Mouse (Mus musculus) urinary bladder, adult 2 months (tissue): ENCODE data around the gene Znhit3. TPM values are rescaled to one million over a fixed set of nuclear protein-coding genes. Genes with fewer than 3 reads are reported as not detected.

Experiments
- DNase-seq: peaks from one replicate; pipeline ENCODE4 v3.0.0; 2022; ENCODE audit warnings: low spot score
- polyA plus RNA-seq: library from polyadenylated mRNA; depleted of rRNA; stranded (reverse); fragments of >200 nt; gene quantifications from 2 replicates; pipeline ENCODE4 v1.2.3, GENCODE M21; 2012; rRNA removed

The Znhit3 gene
- polyA plus RNA-seq: 22.6 and 25.4 TPM in 2 replicates

GRCm38 (mm10) chr11:84916053-84916702, at the start of gene Znhit3:
Znhit3 (minus strand) TSS chr11:84916366.
- peak; percentile 60 for DNase-seq

- no peak for DNase-seq
Observed at GRCm38 (mm10) chr11:84963556-84963955, 47.4 kb upstream of the Znhit3 start.

- no peak for DNase-seq
Observed at GRCm38 (mm10) chr11:84962536-84962935, 46.4 kb upstream of the Znhit3 start.

DNA sequence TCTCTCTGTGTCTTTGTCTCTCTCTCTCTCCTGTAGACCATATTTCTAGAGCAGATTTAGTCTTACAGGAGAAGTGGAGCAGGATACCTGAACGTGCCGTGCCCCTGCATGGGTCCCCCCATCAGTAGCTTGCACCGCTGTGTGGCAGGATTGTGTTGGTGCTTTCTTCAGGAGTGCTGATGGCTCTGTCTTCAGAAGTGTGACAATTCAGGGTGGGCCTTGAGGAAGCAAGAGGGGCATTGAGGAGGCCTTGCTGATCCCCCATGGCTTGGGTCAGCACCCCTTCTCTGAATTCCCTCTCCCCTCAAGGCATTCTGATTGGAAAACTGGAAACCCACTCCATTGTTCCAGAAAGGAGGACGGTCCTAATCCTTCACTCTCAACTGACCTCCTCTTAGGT, 45.4 kb upstream of the Znhit3 start:
- DNase-seq: no peak

DNA sequence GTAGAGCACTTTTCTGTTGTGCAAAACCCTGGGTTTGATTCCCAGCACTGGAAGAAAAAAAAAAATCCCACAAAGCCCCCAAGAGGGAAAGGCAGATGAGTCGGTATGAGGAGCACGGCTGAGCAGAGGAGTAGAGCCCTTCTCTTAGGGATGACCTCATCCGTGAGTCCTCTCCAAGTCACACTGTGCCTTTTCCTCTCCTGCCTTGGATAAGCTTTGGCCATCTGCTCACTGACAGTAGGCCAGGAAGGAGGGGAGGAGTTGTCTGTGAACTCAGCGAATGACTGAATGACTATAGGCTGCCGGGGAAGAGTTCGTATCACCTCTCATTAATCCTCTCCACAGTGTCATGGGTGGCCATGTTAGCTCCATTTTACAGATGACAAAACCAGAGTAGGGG, 44.6 kb upstream of the Znhit3 start:
- DNase-seq: no peak

GRCm38 (mm10) chr11:84960291-84960690, 44.1 kb upstream of the Znhit3 start:
- DNase-seq: no peak

DNA sequence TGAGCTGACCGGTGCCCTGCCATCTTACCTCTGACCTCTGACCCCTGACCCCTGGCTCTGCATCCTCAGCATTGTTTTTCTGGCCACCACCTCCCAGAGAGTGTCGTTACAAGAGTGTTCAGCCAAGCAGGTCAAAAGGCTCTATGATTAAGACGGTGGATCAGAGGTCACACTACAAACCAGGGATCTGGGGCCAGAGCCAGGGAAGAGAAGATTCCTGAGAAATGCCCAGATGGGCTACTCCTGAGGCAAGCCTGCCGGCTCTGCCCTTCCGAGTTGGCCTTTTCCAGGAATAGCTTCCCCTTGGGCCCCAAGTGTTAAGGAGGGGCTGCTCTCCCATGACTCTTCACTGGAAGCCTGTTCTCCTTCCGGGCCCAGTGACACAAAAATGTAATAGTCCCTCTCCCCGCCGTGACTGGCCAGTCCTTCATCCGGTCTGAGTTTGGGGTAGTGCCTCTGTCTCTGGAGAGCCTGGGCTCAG, 43.6 kb upstream of the Znhit3 start:
- no peak for DNase-seq

DNA sequence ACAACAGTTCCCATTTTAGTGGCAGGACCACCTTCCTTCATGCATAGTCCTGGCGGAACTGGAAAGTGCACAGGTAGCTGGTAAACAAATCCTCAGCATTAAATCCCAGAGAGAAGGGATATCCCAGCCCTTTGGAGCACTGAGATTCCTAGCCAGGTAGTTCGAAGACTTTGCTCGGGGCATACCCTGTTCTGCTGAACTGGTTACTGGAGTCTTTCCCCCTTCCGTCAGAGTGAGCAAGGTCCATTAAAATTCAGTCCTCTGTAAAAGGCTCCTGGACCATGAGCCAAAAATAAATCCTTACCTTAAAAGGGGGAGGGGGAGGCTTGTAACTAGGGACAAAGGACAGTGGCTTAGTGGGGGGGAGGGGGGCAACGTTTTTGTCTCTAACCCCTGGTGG, 43.0 kb upstream of the Znhit3 start:
- DNase-seq: no peak

GRCm38 (mm10) chr11:84958271-84958630, 42.1 kb upstream of the Znhit3 start:
- DNase-seq: no peak

- DNase-seq: no peak
Observed at GRCm38 (mm10) chr11:84957591-84958270, 41.6 kb upstream of the Znhit3 start, which contains the start of gene Car4. Car4 (plus strand) TSS chr11:84957786.

DNA sequence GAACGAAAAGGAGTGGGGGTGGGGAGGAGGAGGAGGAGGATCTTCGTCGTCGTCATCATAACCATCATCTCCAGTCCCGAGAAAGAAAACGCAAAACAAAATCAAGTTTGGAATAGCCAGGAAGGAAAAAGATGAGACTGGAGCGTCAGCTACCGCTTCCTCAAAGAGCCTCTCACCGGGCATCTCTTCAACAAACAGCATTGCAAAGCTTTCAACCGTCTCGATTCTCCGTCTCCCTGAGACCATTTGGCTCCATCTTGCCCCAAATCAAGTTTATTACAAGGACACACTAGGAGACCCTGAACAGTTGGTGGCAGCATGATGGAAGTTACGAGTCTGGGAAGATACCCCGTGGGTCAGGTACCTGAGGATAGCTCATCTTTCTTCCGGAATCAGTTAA, 41.0 kb upstream of the Znhit3 start:
- DNase-seq: no peak

- DNase-seq: no peak
Observed at GRCm38 (mm10) chr11:84956400-84956799, 40.2 kb upstream of the Znhit3 start.

- no peak for DNase-seq
Observed at GRCm38 (mm10) chr11:84952611-84953010, 36.4 kb upstream of the Znhit3 start.

DNA sequence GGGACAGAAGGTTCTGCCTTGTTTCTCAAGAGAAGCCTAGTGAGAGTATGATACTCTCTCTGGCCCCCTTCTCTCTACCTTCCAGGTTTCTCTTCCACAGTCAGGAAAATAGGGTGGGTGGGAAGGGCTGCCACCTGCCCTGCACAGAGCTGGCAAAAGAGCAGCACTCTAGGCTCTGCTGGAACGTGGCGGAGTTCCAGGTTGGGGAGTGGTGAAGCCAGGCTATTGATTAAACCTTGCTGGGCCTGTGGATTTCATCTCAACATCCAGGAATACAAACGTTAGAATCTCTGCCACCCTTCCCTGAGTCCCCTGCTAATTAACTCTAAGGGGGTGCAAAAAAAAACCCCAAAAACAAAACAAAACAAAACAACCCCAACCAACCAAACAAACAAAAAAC, 32.4 kb upstream of the Znhit3 start:
- no peak for DNase-seq

DNA sequence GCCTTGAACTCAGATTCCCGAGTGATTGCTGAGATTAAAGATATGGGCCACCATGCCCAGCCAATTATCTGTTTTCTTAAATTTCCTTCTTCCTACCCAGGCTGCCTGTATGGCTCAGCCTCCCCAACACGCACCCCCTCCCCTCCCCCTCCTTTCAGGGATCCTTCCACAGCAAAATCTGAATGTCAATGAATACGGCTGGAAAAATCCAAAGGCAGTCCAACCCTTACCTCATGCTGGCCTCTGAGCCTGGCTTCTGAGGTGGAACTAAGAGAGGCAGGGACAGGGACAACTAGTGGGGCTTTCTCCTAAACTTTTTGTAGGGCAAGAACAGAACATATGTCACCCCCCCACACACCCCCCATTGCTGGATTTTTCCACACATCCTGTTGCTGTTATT, 31.9 kb upstream of the Znhit3 start:
- DNase-seq: no peak

DNA sequence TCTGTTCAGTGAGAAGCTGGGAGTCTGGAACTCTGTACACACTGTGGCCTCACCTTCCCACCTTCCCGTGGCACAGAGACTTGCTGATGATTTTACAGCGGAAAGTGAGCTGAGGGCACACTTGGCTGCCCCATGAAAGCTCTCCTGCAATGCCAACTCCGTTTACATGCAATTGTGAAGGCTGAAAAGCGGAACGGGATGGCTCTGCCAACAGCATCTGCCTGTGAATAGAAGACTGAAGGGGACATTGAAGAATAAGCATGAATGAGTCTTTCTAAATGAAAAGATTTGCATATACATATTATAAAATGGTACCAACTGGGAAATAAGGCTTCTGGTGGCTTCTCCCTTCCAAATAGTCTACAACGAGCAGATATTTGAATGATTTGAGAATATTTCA, 31.0 kb upstream of the Znhit3 start:
- DNase-seq: no peak

- no peak for DNase-seq
Observed at GRCm38 (mm10) chr11:84945841-84946240, 29.7 kb upstream of the Znhit3 start.

GRCm38 (mm10) chr11:84944639-84945435, 28.7 kb upstream of the Znhit3 start:
- DNase-seq: no peak

DNA sequence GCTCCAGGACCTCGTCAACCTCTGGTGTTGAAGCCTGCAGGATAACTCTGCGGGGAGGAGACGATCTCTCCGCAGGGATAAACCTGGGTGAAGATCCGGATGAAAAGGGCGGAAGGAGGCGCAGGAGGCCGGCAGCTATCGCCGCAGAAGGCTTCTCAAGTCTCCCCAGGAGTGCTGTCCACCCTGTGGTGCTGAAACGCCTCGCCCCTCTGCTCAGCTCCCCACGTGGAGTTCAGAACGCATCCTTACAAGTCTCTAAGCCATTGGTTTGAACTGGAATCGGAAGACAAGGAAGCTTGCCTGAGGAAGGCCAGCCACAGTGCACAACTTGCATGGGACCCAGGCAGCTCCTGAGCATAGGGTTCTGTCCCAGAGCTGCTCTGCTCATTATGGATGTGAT, 27.8 kb upstream of the Znhit3 start:
- peak; percentile 24 for DNase-seq

- DNase-seq: no peak
Observed at GRCm38 (mm10) chr11:84940140-84940539, 24.0 kb upstream of the Znhit3 start.

GRCm38 (mm10) chr11:84939508-84940053, 23.4 kb upstream of the Znhit3 start:
- no peak for DNase-seq

GRCm38 (mm10) chr11:84932261-84932660, 16.1 kb upstream of the Znhit3 start:
- DNase-seq: no peak
